Mouse (Mus musculus): ENCODE results near the gene Rtp4.

Gene Rtp4

DNA sequence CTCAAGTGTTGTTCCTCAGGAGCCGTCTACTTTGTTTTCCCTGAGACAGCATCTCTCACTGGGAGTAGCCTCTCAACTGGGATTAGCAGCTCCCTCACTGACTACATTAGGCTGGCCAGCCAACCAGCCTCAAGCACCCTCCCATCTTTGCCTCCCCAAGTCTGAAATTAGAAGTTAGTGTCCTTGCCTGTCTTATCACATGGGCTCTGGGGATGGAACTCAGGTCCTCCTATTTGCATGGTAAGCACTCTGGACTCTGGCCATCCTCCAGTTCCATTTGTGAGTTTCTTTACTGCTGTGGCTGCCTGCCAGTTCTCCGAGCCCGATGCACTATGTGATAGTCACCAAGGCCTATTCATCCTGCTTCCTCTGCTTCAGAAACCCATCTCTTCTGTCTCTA lies 4.3 kb upstream of the Rtp4 start:
- DNase-seq, result peak; percentile 87

GRCm38 (mm10) chr16:23516606-23517005 lies 3.5 kb upstream of the Rtp4 start:
- DNase-seq, result no peak

GRCm38 (mm10) chr16:23517230-23517629 lies 2.9 kb upstream of the Rtp4 start:
- DNase-seq, result no peak

- no peak for DNase-seq
These were observed 2.1 kb upstream of the Rtp4 start for GRCm38 (mm10) chr16:23517754-23518566.

- DNase-seq, result no peak
These were observed 1.3 kb upstream of the Rtp4 start for GRCm38 (mm10) chr16:23518567-23519369.

DNA sequence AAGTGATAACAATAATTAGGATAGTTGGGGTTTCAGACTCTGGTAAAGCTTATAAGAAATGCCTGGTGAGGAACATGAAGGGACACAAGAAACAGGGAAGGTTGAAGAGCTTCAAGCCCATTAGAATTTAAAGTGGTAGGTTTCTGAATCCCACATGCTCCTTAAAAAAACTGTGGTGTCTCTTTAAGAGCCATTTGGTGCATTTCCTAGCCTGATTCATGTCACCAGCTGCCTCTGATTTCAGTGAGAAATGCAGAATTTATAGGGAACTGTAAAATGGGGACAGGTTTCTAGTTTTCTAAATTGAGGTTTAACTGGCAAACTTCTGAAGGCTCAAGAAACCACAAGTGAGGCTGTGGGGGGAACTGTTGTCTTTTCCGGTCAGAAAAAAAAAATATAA lies 320 bp upstream of the Rtp4 start:
- no peak for DNase-seq

DNA sequence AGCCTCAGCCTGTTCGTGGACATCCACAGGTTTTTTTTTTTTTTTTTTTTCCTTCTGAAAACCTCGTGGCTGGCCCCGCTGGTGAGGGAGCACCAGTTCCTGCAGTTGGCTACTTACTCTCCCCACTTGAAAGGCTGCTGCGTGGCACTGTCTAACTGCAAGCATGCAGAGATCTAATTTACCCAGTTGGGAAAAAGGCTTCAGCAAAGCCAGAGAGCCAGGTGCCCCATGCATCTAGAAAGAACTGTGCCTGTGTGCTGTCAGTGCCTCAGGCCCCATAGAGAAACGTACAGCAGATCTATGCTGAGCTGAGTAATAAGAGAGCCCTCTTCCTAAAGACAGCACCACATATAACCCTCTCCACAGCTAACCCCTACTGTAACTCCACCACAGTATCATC lies 1.0 kb downstream of the Rtp4 start:
- DNase-seq, result no peak

GRCm38 (mm10) chr16:23522081-23522480 lies 2.0 kb downstream of the Rtp4 start:
- no peak for DNase-seq

DNA sequence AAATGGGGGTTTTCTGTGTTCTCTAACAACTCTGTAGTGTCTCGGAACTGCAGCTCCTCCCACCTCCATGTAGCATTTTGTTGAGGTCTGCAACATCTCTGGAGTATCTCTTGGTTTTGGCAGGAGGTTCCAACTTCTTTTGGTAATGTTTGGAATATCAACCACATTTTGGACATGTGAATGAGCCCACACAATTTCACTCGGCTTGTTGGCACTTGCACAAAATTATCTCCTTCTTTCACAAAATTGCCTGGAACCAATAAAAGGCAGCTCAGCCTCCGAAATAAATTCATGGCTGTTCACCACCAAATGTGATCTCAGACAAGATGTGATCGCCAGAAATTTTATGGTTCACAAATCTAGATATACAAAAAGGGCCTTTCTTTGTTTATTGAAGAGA lies 9.1 kb downstream of the Rtp4 start:
- no peak for DNase-seq

DNA sequence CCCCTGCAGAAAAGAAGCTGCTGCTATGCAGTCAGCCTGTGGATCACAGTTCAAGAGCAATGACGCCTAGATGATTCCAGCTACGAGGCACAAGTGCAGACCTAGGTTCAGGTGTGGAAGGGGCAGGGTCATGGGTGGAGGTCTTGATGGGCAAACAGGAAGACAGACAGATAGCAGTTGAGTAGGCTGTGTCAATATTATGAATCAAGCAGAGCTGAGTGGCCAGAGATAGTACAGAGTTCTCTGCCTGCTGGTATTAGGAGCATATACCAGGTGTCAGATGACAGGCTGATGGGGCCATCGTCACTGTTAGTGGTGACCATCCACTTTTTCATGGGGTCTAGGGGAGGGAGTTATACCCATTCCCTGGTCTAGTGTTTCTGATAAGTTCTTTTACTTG lies 13.6 kb downstream of the Rtp4 start:
- no peak for DNase-seq

GRCm38 (mm10) chr16:23541046-23541445 lies 21.0 kb downstream of the Rtp4 start:
- DNase-seq, result no peak

DNA sequence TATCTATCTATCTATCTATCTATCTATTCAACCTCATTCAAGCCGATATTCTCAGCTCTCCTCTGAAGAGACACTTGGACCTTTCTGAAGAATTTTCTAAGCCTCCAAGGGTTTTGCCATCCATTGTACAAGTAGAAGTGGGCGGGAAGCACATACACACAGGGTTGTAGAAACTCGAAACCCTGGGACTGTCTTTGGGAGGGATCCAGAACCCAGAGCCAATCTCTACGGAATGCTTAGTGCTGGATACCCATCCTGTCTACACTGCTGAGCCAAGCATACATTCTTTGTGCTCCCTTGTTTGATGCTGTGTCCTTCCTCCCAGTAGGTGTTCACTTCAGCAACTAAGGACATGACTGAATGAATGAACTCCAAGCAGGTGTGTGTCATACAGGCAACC lies 22.8 kb downstream of the Rtp4 start:
- no peak for DNase-seq

GRCm38 (mm10) chr16:23544361-23544760 lies 24.3 kb downstream of the Rtp4 start:
- no peak for DNase-seq

DNA sequence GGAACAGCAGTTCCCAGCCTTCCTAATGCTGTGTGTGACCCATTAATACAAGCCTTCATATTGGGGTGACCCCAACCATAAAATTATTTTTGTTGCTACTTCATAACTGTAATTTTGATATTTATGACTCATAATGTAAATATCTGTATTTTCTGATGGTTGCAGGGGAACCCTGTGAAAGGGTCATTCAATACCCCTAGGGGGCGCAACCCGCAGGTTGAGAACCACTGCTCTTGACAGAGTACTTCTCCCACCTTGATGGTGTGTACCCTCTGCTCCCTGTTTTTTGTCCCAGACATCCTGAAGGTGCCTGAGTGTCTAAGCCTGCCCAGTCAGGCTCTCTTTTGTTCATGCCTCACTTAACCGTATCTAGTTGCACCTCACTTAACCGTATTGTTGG lies 27.7 kb downstream of the Rtp4 start:
- no peak for DNase-seq

DNA sequence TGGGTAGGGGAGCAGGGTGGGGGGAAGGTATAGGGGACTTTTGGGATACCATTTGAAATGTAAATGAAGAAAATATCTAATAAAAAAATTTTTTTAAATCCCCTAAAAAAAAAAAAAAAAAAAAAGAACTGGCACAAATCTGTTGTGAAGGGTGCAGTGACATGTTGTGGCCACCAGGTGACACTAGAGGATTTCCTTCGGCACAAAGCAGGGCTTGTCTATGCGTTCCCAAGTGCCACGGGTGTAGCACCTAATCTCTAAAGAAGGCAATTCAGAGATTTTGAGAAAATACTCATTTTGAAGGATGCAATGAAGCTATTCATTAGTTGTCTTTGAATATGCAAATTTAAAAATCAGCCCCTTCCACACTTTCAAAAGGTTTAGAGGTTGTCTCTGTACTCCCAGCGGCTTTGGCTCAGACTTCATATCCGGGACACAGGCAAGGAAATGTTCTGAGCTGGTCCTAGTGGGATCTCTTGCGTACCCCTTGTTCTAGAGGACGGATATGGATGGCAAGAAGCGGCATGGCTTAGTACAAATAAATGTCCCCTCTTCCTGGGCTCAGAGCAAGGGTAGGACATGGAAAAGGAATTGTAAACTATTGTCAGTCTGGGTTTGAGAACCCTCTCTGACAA lies 30.4 kb downstream of the Rtp4 start:
- peak; percentile 54 for DNase-seq

DNA sequence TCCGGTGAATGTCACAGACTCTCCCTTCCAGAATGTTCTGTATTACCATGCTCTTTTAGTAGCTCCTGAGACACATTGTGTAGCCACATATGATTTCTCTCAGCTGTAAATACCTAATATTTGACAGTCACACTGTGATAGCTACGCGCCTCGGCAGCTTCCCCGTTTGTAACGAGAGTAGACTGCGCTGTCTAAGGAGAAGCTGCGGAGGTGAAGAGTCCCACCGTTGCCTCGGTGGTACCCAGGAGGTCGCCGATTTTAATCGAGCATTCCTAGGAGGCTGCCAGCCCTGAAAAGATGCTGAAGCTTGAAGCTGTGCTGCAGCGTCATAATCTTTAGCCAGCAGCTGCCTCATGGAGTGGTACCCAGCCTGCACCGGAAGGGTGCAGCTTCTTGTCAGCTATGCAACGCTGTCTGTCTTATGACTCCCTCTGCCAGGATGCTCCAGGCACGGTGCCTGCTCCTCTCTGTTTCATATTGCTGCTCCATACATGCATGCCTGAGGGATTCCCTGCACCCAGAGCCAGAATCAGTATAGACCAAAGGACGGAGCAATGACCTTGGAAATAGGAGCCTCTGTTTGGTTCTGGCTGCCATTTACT lies 31.0 kb downstream of the Rtp4 start:
- peak; percentile 5 for DNase-seq

- no peak for DNase-seq
These were observed 34.6 kb downstream of the Rtp4 start for GRCm38 (mm10) chr16:23554673-23555072.

- DNase-seq, result no peak
These were observed 37.1 kb downstream of the Rtp4 start for GRCm38 (mm10) chr16:23557195-23557594.

DNA sequence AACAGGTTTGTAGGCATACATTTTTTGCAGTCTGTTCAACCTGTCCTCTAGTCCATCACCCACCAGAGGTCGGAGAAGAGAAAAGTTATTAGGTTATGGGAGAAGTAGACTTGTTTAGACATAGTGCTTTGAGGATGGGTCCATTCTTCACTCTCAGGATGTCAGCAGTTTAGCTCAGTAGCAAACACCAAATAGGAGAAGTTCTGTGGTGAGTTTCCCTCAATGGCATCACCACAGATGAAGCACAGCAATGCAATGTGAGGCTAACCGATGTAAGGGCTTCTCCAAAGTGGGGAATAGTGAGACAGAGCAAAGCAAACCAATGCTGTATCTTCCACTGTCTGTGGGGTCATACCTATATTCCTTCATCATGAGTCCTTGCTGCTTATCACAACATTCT lies 37.6 kb downstream of the Rtp4 start:
- DNase-seq, result no peak

DNA sequence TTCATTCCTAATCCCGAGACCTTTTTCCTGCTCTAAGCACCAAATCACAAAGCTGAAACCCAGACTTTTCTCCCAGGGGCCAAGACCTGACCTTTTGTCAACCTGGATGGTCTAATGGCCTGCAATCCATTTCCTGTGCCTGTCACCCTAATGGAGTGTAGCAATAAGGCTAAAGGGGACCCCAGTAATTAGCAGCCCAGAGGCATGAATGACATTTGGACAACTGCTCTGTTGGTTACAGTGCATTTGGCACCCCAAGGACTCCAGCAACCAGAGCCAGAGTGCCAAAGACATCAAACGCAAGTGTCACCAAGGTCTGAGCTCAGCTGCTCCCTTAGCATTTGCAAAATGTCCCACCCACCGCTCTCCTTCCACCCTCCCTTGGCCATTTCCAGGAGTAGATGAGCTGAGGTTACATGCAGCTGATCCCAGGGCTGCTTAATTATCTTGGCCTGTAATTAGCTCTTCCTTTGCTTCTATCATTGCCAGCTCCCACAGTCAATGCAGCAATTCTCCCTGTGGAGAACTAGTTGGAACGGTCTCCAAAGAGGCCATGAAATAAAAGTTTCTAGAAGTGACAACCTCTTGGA lies 48.4 kb downstream of the Rtp4 start:
- no peak for DNase-seq

DNA sequence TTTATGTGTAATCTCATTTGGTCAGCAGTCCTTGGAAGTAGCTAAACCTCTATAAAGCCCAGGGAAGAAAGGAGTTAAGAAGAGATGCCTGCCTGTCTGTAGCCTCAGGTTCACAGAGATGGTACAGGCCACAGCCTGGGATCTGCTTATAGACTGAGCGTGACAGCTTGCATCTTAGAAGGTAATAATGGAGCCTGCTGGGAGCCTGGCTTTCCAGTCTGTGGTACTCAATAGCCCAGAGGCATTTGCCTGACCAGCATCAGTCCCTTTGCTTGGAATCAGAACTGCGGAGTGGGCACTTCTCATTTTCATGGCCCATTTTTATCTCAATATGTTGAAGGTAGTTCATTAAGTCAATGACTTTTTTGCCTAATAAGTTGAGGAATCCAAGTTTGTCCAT lies 54.5 kb downstream of the Rtp4 start:
- DNase-seq, result no peak

DNA sequence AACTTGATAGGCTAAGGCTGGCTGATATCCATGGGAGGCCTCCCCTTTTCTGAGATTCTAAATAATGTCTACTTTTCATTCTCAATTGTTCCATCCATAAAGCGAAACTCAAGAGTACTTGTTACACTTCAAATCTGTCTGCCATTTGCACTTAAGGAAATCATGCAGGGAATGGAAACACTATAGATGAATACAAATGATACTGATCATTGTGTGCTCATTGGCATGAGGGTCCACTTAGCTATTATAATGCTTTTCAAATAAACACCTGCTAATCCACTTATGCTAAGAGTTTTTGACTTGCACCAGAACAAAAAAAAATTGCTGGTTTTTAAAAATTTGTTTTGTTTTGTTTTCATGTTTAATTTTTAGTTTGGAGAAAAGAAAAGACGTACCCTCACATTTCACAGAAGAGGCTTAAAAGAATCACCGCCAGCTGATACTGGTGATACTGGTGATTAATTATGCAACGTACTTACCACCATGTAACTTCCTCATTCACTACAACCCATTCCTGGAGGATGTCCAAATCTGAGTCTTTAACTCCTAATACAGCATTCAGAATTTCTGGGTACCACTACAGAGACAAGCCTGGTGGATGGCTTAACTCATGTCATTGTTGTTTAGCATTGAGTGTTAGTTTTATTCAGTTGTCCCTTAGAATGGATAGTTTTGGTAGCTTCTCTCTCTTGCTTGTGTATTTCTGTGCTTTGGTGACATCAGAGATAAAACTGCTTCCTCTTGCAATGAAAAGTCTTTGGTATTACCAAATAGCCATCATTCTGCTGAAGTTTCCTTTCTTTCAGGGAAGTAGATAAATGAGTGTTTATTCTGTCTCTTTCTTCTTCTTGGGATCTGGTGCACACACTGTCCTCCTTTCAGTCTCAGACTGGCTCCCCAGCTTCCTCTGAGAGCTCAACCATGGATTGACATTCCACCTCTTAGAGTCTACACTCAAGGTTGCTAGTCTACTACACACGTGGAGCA lies 71.3 kb downstream of the Rtp4 start:
- DNase-seq, result no peak

Measured in layer of hippocampus, adult 9-11 months (tissue).